Mouse (Mus musculus): ENCODE results near the gene Vti1b.

DNA sequence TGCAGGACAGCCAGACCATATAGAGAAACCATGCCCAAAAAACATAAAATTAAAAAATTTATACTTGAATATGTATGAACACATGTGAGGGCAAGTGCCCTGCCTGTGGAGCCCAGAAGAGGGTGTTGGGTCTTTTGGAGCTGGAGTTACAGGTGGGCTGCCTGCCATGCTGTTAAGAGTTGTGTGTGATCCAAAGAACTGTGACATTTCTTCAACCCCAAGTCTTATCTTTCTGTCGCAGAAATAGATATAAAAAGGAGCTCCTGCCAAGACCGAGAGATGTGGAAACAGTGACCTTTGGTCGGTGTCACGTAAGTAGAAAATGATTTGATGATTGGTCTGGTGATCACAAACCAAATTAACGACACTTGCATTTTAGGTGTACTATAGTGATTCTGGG is 1.3 kb upstream of the Vti1b start:
- no peak for TF ChIP-seq CTCF (IDR thresholded peaks at IDR 0.05; ENCODE audit: low read depth)
- no peak for TF ChIP-seq EP300 (IDR thresholded peaks at IDR 0.05; ENCODE audit: low read depth)

Data from heart, postnatal 0 days (tissue).